Mouse (Mus musculus) granulocyte monocyte progenitor cell, adult 5-6 weeks (primary cell): ENCODE measurements around the gene Galk1. TPM values are rescaled to one million over a fixed set of nuclear protein-coding genes. Genes with fewer than 3 reads are reported as not detected.
"Not testable (repeated sequence)": the region's sequence is repeated elsewhere in the genome, so short reads cannot be mapped to it uniquely, and the experiment has no call there.

Experiments
- ATAC-seq: replicated peaks from 2 replicates; pipeline ENCODE4 v1.8.0; 2016; ENCODE audit warnings: mild to moderate bottlenecking, moderate TSS enrichment, inconsistent platforms; ENCODE audit not compliant: poor library complexity, severe bottlenecking
- total RNA-seq, 2 experiments: library from RNA; stranded (forward) in 1 of 2; stranded (reverse) in 1 of 2; fragments of 200-712, 200-1000 nt in 1 of 2; fragments of >200 nt in 1 of 2; fragmentation: Nextera tagmentation in 1 of 2; gene quantifications; 2 replicates each; pipeline ENCODE4 v1.2.3; 2014 to 2017

Galk1 gene
- total RNA-seq, 2 experiments from 2014 or later: 36.7 to 52.3 TPM

GRCm38 (mm10) chr11:116030898-116031845 lies 18.7 kb upstream of the Galk1 start:
- ATAC-seq: peak; percentile 40

- ATAC-seq: peak; percentile 78
Observed at GRCm38 (mm10) chr11:116030088-116030897, 17.8 kb upstream of the Galk1 start, which contains the start of gene Unk. Unk (plus strand) TSS chr11:116030322.

- ATAC-seq: no peak
Observed at GRCm38 (mm10) chr11:116029086-116029865, 16.8 kb upstream of the Galk1 start.

- ATAC-seq: no peak
Observed at GRCm38 (mm10) chr11:116028177-116028865, 15.8 kb upstream of the Galk1 start.

DNA sequence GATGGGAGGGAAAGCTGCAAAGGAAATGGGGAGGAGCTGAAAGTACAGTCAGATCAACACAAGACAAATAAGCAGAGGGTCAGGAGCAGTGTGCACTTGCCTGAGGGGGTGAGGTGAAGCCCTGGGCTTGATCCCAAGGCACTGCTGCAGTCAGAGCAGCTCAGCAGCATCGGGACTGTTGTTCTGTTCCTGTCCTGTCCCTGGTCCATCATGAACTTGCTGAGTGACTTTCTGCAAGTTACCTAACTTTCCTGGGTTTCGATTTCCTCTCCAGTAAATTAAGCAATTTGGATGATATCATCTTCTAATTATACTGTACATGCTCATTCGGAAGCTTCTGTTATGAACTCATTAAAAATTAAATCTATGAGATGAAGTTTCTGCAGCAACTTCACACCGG lies 15.2 kb upstream of the Galk1 start, which contains the start of gene H3f3b:
Gene H3f3b (minus strand): TSS at position 207 of the 400 bp plus-strand sequence.
- 0 out of 2 replicates have a peak, but pooled peaks have one; percentile 0 for ATAC-seq

DNA sequence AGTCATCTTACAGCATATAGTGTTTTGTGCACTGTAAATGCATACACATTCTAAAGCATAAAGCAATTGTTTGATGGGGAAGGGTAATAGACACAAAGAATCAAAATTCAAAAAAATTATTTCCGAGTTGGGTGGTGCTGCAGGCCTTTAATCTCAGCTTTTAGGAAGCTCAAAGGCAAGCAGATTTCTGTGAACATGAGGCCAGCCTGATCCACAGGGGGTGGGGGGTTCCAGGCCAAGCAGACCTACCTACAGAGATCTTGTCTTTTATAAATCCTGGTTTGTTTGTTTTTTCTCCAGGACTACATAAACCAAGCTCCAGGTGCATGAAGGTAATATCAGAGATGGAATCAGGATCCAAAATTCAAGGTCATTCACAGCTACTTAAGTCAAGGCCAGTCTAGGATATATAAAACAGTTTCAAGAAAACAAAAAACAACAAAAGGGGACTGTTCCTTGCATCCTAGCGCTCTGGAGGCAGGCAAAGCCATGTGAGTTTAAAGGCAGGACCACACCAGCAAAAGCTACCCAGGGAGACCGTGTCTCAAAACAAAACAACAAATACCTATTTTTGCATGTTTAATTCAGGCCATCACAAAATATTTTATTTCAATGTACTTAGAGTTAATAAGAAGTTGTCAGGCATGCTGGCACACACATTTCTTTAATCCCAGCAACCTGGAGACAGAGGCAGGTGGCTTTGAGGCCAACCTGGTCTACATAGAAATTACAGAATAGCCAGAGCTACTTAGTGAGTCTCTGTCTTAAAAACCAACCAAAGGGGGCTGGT lies 12.7 kb upstream of the Galk1 start:
- no peak for ATAC-seq

DNA sequence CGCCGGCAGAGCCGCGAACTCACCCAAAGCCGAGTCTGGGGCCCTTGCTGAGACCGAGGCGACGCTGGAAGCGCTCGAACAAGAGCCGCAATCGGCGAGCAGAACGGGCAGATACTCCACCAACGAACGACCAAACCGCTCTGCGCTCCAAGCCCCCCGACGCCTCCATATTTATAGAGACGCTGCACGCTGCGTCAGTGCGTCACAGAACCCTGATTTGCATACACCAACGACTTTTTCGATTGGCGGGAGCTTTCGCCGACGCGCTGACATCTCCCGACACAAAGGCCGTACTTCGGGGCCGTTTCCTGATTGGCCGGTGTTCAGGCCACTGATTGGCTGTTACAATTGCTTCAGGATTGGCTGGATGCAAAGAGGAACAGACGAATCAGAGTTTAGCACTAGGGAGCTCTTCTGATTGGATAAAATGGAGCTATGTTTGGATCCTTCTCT lies 11.9 kb upstream of the Galk1 start:
- peak; percentile 68 for ATAC-seq

DNA sequence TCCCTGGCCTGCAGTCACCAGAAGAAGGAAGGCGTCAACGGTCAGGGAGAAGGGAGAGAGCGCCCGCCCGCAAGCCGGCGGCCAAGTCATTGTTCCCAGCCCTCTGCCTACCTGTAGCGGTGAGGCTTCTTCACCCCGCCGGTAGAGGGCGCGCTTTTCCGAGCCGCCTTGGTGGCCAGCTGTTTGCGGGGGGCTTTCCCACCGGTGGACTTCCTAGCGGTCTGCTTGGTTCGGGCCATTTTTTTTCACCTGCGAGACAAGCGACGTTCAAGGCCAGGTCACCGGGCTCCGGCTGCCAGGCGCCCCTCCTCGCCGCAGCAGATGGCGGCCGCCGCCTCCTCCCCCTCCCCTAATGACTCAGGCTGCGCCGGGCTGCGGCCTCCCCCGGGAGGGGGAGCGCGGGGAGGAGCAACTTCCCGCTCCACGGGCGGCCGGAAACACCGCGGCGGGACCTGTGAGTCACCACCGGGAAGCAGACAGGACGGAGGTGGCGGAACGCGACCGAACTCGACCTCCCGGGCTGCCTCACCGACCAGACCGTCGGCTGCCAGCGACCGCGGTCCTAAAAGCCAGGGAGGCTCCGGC lies 11.3 kb upstream of the Galk1 start:
- peak; percentile 69 for ATAC-seq

- not testable (repeated sequence) for ATAC-seq
Observed at GRCm38 (mm10) chr11:116023074-116023770, 10.7 kb upstream of the Galk1 start.

DNA sequence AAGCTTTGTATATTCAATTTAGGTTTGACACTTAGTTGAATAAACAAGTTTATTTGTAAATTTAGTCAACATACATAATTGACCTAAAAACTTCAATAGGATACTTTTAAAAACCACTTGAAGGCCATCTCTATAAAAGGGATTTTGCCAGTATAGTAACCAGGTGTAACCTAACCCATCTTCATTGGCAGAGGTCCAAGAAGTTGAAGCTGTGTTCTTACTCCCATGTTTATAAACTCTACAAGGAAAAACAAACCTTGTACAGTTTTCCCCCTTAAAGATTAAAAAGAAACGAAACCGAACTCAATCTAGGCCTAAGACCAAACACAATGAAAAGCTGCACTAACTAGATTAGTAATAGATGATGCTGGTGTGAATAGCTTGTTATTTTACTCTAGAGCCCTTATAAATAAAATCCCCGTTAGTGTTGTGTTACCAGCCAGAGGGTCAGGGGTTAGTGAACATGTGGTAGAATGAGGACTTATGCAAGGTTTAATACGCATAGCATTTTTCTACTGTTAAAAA lies 9.8 kb upstream of the Galk1 start:
- ATAC-seq: no peak

GRCm38 (mm10) chr11:116021328-116022220 lies 9.1 kb upstream of the Galk1 start:
- ATAC-seq: no peak

DNA sequence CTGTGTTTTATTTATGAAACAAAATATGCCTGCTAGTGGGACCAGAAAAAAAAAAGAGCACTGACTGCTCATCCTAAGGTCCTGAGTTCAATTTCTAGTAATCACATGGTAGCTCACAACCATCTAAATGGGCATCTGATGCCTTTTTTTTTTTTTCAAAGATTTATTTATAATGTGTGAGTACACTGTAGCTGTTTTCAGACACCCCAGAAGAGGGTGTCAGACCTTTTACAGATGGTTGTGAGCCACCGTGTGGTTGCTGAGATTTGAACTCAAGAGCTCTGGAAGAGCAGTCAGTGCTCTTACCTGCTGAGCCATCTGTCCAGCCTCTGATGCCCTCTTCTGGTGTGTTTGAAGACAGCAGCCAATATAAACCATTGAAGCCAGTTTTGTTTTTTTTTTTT lies 8.0 kb upstream of the Galk1 start:
- no peak for ATAC-seq

GRCm38 (mm10) chr11:116019976-116020411 lies 7.5 kb upstream of the Galk1 start:
- no peak for ATAC-seq

- no peak for ATAC-seq
Observed at GRCm38 (mm10) chr11:116019360-116019791, 6.9 kb upstream of the Galk1 start.

GRCm38 (mm10) chr11:116018867-116019266 lies 6.3 kb upstream of the Galk1 start:
- not testable (repeated sequence) for ATAC-seq

DNA sequence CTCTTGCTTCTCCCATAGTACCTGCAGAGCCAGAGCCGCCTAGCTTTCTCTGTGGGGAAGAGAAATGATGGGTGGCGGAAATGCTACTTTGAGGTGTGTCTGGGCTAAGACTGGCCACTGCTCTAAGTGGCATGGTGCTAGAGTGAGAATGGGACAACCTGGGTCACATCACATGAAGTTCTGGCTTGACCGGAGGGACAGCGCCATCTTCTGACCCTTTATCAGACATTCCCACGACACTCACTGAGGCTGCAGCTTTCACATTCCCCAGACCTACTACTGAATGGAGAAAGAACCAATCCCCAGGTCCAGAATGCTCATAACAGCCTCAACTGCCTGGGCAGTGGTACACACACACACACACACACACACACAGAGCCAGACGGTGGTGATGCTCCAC lies 5.6 kb upstream of the Galk1 start:
- ATAC-seq: peak; percentile 52
